Mouse (Mus musculus): Measurements from ENCODE around the gene Rfx5.

GRCm38 (mm10) chr3:95002569-95002968 lies 48.7 kb downstream of the Rfx5 start:
- no peak for TF ChIP-seq GATA1 (IDR thresholded peaks at IDR 0.05; ENCODE audit: low read length)
- TF ChIP-seq TAL1 (IDR thresholded peaks at IDR 0.05; ENCODE audit: low read length) = no peak

Data from erythroblast, embryonic 14.5 days (primary cell).